Mouse (Mus musculus): ENCODE measurements around the gene Prdx2.

The Prdx2 gene

GRCm38 (mm10) chr8:84949753-84950152, 19.6 kb upstream of the Prdx2 start:
- no peak for DNase-seq

GRCm38 (mm10) chr8:84952612-84953255, 16.7 kb upstream of the Prdx2 start:
- no peak for DNase-seq

- peak; percentile 90 for DNase-seq
Measured at GRCm38 (mm10) chr8:84956768-84957167, 12.6 kb upstream of the Prdx2 start.

GRCm38 (mm10) chr8:84959811-84960210, 9.6 kb upstream of the Prdx2 start:
- DNase-seq = no peak

- DNase-seq = no peak
Measured at GRCm38 (mm10) chr8:84963952-84964351, 5.4 kb upstream of the Prdx2 start.

- peak; percentile 96 for DNase-seq
Measured at GRCm38 (mm10) chr8:84965731-84966291, 3.6 kb upstream of the Prdx2 start.

GRCm38 (mm10) chr8:84966603-84967002, 2.8 kb upstream of the Prdx2 start:
- DNase-seq = peak; percentile 56

GRCm38 (mm10) chr8:84967532-84968304, 1.7 kb upstream of the Prdx2 start:
- DNase-seq = no peak

- no peak for DNase-seq
Measured at GRCm38 (mm10) chr8:84968650-84969049, 737 bp upstream of the Prdx2 start.

GRCm38 (mm10) chr8:84970135-84970790, 876 bp downstream of the Prdx2 start:
- peak; percentile 47 for DNase-seq

- DNase-seq = peak; percentile 42
Measured at GRCm38 (mm10) chr8:84970913-84971312, 1.5 kb downstream of the Prdx2 start.

- DNase-seq = no peak
Measured at GRCm38 (mm10) chr8:84973079-84973478, 3.7 kb downstream of the Prdx2 start.

GRCm38 (mm10) chr8:84973803-84974542, 4.6 kb downstream of the Prdx2 start:
- peak; percentile 76 for DNase-seq

- DNase-seq = peak; percentile 50
Measured at GRCm38 (mm10) chr8:84974543-84975142, 5.3 kb downstream of the Prdx2 start.

GRCm38 (mm10) chr8:84975434-84975833, 6.0 kb downstream of the Prdx2 start:
- DNase-seq = peak; percentile 73

GRCm38 (mm10) chr8:84976031-84976762, 6.8 kb downstream of the Prdx2 start:
- peak; percentile 95 for DNase-seq

- peak; percentile 68 for DNase-seq
Measured at GRCm38 (mm10) chr8:84976763-84977434, 7.5 kb downstream of the Prdx2 start.

- peak; percentile 72 for DNase-seq
Measured at GRCm38 (mm10) chr8:84977435-84978247, 8.3 kb downstream of the Prdx2 start.

- peak; percentile 91 for DNase-seq
Measured at GRCm38 (mm10) chr8:84978248-84978940, 9.0 kb downstream of the Prdx2 start, which contains the start of gene Junb. Gene Junb, minus strand, starts transcription at chr8:84978718.
